Mouse (Mus musculus): Measurements from ENCODE around the gene Ugt1a7c. TPM values are rescaled to one million over a fixed set of nuclear protein-coding genes. Genes with fewer than 3 reads are reported as not detected.
"Not testable (repeated sequence)": the region's sequence is repeated elsewhere in the genome, so short reads cannot be mapped to it uniquely, and the experiment has no call there.

The Ugt1a7c gene
- polyA plus RNA-seq, 1 experiment from 2014 or later, result 2.3 TPM

GRCm38 (mm10) chr1:88218051-88218450 lies 123.2 kb downstream of the Ugt1a7c start:
- 70% methylated on average over 9 of the region's 9 CpGs for WGBS

DNA sequence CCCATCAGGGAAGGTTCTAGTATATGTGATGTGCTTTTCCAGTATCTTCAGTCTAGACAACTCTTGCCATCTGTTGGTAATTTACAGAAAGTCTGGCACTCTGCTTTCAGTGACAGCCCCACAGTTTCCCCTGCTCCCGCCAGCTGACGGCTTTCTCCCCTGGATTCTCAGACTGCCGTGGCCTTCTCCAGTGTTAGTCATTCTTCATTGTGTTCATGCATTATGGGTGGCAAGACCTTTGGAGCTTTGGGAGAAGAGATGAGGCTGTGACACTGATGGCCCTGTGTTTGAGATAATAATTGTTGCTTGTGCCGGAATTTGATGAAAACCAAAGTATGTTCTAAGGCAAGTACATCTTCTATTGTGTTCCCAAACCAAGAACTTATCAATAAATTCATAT lies 123.7 kb downstream of the Ugt1a7c start:
- H3K4me1 ChIP-seq, result no peaks in the 10 kb centered on the region
- H3K9me3 ChIP-seq, result peaks cover 31% of the 10 kb centered on the region
- no peak for ATAC-seq (ENCODE audit: borderline replicate concordance, extremely low read depth, low FRiP score, low TSS enrichment)
- no peak overlapping the region for H3K27ac ChIP-seq
- WGBS, result 48% methylated on average over 4 of the region's 4 CpGs
- H3K36me3 ChIP-seq, result no peaks in the 10 kb centered on the region
- H3K4me2 ChIP-seq, result no peak overlapping the region
- no peak overlapping the region for H3K4me3 ChIP-seq
- no peaks in the 10 kb centered on the region for H3K27me3 ChIP-seq
- H3K9ac ChIP-seq, result no peak overlapping the region

More at GRCm38 (mm10) chr1:88218051-88218450, 123.2 kb downstream of the Ugt1a7c start:
- Histone ChIP-seq H3K9ac (no peak overlapping the region), H3K27ac (no peak overlapping the region), H3K9me3 (peaks cover 36% of the 10 kb centered on the region), H3K36me3 (no peaks in the 10 kb centered on the region), H3K4me1 (no peaks in the 10 kb centered on the region), H3K4me3 (no peak overlapping the region), H3K4me2 (no peak overlapping the region), H3K27me3 (no peaks in the 10 kb centered on the region)
- ATAC-seq (ENCODE audit: borderline replicate concordance, extremely low read depth, low FRiP score, low TSS enrichment), result no peak

DNA sequence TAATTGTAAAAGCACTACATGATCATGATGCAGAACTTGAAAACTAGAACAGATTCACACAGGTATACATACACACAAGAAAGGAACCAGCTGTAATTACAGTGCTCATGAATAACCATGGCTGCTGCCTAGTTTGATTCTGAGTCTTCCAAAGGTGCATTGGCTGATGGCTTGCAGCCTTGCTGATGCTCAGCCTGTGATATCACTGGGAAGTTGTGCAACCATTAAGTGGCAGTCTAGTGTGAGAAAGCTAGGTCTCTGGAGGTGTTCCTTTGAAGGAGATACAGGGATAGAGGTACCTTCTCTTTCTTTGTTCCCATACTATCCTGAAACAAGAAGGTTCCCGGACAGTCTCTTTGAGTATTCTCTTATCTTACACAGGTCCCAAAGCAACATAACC lies 124.2 kb downstream of the Ugt1a7c start:
- Histone ChIP-seq H3K4me3 (no peak overlapping the region), H3K9ac (no peak overlapping the region), H3K4me1 (no peaks in the 10 kb centered on the region), H3K4me2 (no peak overlapping the region), H3K27me3 (no peaks in the 10 kb centered on the region), H3K36me3 (no peaks in the 10 kb centered on the region), H3K27ac (no peak overlapping the region), H3K9me3 (peaks cover 27% of the 10 kb centered on the region)
- 19% methylated on average over 1 of the region's 1 CpGs for WGBS
- ATAC-seq (ENCODE audit: borderline replicate concordance, extremely low read depth, low FRiP score, low TSS enrichment), result no peak

DNA sequence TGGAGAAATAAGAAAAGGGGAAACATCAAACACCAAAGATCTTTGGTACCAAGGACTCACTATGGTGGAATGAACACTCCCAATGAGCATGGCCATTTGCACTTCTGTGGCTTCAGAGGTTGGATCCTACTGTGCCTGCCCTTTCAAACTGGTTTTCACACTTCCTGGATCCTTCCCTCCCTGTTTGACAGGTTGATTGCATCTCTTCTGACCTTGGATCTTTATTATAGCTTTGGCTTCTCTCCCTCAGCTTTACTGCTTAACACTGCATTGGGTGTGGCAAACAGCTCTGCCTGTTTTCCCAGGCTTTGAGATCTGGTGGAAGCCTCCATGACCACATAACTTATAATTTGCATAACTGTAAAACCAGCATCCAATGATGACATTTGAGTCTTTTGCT lies 125.5 kb downstream of the Ugt1a7c start:
- H3K27me3 ChIP-seq, result no peaks in the 10 kb centered on the region

GRCm38 (mm10) chr1:88222216-88222615 lies 127.4 kb downstream of the Ugt1a7c start:
- ATAC-seq (ENCODE audit: borderline replicate concordance, extremely low read depth, low FRiP score, low TSS enrichment), result no peak
- 43% methylated on average over 2 of the region's 2 CpGs for WGBS

More for the DNA sequence above, 125.5 kb downstream of the Ugt1a7c start:
- no peaks in the 10 kb centered on the region for H3K36me3 ChIP-seq
- no peak overlapping the region for H3K27ac ChIP-seq
- H3K9ac ChIP-seq, result no peak overlapping the region
- no peak for ATAC-seq (ENCODE audit: borderline replicate concordance, extremely low read depth, low FRiP score, low TSS enrichment)
- peaks cover 17% of the 10 kb centered on the region for H3K9me3 ChIP-seq
- H3K4me1 ChIP-seq, result no peaks in the 10 kb centered on the region
- H3K4me3 ChIP-seq, result no peak overlapping the region
- no peak overlapping the region for H3K4me2 ChIP-seq

DNA sequence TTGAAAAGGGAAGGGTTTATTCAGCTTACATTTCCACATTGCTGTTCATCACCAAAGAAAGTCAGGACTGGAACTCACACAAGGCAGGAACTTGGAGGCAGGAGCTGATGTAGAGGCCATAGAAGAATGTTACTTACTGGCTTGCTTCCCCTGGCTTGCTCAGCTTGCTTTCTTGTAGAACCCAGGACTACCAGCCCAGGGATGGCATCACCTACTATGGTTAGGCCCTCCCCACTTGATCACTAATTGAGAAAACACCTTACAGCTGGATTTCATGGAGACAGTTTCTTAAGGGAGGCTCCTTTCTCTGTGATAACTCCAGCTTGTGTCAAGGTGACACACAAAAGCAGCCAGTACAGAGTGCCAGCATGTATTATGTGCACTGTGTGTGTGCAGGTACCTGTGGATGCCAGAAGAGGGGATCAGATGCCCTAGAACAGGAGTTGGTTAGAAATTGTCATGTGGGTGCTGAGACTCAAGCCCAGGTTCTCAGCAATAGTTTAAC lies 128.2 kb downstream of the Ugt1a7c start:
- H3K27ac ChIP-seq; H3K4me2 ChIP-seq; H3K4me3 ChIP-seq; H3K4me1 ChIP-seq; H3K9ac ChIP-seq; H3K36me3 ChIP-seq; H3K27me3 ChIP-seq; ATAC-seq (ENCODE audit: borderline replicate concordance, extremely low read depth, low FRiP score, low TSS enrichment): not testable (repeated sequence)
- H3K9me3 ChIP-seq, result peaks cover 21% of the 10 kb centered on the region; the same call in 1 of the 2 replicates

More at GRCm38 (mm10) chr1:88222216-88222615, 127.4 kb downstream of the Ugt1a7c start:
- Histone ChIP-seq H3K9me3 (peaks cover 20% of the 10 kb centered on the region; the same call in 1 of the 2 replicates), H3K36me3 (no peaks in the 10 kb centered on the region), H3K4me1 (no peaks in the 10 kb centered on the region), H3K4me3 (no peak overlapping the region), H3K27me3 (no peaks in the 10 kb centered on the region), H3K9ac (no peak overlapping the region), H3K4me2 (no peak overlapping the region), H3K27ac (no peak overlapping the region)

DNA sequence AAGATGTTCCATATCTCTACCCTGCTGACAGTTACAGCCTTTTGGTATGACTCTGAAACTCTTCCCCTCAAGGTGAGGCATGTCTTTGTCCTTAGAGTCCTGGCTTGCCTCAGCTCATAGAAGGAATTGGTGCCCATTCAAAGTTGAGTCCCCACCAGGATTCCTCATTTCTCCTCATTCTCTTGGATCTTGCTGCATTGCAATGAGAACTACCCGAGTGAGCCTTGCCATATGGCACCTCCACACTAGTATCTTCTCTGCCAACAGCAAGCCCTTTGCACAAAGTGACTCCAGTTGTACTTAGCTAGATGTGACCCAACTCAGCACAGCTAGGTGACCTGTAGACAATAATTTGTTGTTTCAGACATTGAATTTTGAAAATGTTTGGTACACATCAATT lies 128.7 kb downstream of the Ugt1a7c start:
- Histone ChIP-seq H3K27me3 (no peaks in the 10 kb centered on the region), H3K4me1 (no peaks in the 10 kb centered on the region), H3K36me3 (no peaks in the 10 kb centered on the region), H3K4me2 (no peak overlapping the region), H3K27ac (no peak overlapping the region), H3K4me3 (no peak overlapping the region), H3K9ac (no peak overlapping the region), H3K9me3 (peaks cover 21% of the 10 kb centered on the region; the same call in 1 of the 2 replicates)
- ATAC-seq (ENCODE audit: borderline replicate concordance, extremely low read depth, low FRiP score, low TSS enrichment), result no peak
- 39% methylated on average over 1 of the region's 1 CpGs for WGBS

- ATAC-seq (ENCODE audit: borderline replicate concordance, extremely low read depth, low FRiP score, low TSS enrichment), result no peak
- no peak overlapping the region for H3K4me3 ChIP-seq
- 61% methylated on average over 2 of the region's 2 CpGs for WGBS
- H3K9ac ChIP-seq, result no peak overlapping the region
- H3K4me2 ChIP-seq, result no peak overlapping the region
- no peaks in the 10 kb centered on the region for H3K36me3 ChIP-seq
- H3K27me3 ChIP-seq, result no peaks in the 10 kb centered on the region
- H3K9me3 ChIP-seq, result peaks cover 21% of the 10 kb centered on the region; the same call in 1 of the 2 replicates
- no peaks in the 10 kb centered on the region for H3K4me1 ChIP-seq
- no peak overlapping the region for H3K27ac ChIP-seq
These were observed 129.3 kb downstream of the Ugt1a7c start for GRCm38 (mm10) chr1:88224029-88224776.

- not testable (repeated sequence) for ATAC-seq (ENCODE audit: borderline replicate concordance, extremely low read depth, low FRiP score, low TSS enrichment); H3K36me3 ChIP-seq; H3K4me1 ChIP-seq; H3K4me2 ChIP-seq; H3K4me3 ChIP-seq; H3K27ac ChIP-seq; H3K27me3 ChIP-seq; H3K9ac ChIP-seq
- peaks cover 29% of the 10 kb centered on the region; the same call in 1 of the 2 replicates for H3K9me3 ChIP-seq
- WGBS, result 35% methylated on average over 2 of the region's 2 CpGs
These were observed 130.4 kb downstream of the Ugt1a7c start for GRCm38 (mm10) chr1:88225301-88225700.

DNA sequence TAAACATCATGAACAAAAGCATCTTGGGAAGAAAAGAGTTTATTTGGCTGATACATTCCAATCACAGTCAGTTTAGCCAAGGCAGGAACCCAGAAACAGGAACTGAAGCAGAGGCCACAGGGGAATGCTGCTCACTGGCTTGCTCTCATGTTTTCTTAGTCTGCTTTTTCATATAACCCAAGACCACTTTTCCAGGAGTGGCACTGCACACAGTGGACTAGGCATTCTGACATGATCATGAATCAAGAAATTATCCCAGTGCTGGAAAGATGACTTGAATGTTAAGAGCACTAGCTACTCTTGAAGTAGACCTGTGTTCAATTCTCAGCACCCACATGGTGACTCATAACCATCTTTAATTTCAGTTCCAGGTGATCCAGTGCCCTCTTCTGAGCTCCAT lies 130.9 kb downstream of the Ugt1a7c start:
- no peak for ATAC-seq (ENCODE audit: borderline replicate concordance, extremely low read depth, low FRiP score, low TSS enrichment)
- Histone ChIP-seq H3K4me2 (no peak overlapping the region), H3K36me3 (no peaks in the 10 kb centered on the region), H3K9ac (no peak overlapping the region), H3K4me3 (no peak overlapping the region), H3K4me1 (no peaks in the 10 kb centered on the region), H3K9me3 (peaks cover 29% of the 10 kb centered on the region; the same call in 1 of the 2 replicates), H3K27ac (no peak overlapping the region), H3K27me3 (no peaks in the 10 kb centered on the region)

DNA sequence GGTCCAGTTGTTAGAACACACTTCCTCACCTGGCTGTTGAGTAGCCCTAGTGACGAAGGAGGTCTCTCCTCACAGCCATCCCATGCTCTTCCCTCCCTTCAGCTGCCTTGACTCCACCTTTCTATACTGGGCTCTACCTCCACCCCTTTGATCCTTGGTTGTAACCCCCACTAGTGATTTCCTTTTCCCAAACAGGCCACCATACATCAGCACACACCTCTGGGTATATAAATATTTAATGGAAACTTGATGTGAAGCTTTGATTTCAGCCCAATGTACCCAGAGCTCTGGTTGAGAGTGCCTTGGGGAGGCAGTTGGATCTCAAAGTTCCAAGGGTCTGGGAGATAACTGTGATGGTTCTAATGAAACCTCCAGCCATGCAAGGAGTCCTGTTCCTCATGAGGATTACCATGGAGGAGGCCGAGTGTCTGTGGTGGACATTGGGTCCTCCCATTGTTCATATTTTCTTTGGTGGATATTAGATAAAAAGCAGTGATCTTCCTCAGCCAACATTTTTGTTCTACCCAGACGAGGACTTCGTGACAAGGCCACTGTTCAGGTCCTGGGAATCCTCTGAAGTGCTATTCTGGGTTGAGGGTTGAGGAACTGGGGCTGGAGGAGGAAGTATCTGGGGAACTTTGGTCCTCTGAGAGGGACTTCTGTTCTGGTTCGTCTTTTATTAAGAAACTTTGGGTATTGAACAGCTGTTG lies 132.0 kb downstream of the Ugt1a7c start, which contains the start of gene Mroh2a:
Gene Mroh2a, plus strand, starts transcription at position 317 of the 710 bp plus-strand sequence.
- no peaks in the 10 kb centered on the region for H3K4me1 ChIP-seq
- no peak within 1 kb of the TSS for H3K4me3 ChIP-seq
- H3K4me2 ChIP-seq, result no peak within 1 kb of the TSS
- no peaks in the 10 kb centered on the region for H3K27me3 ChIP-seq
- no peak for ATAC-seq (ENCODE audit: borderline replicate concordance, extremely low read depth, low FRiP score, low TSS enrichment)
- H3K9ac ChIP-seq, result no peak within 1 kb of the TSS
- H3K36me3 ChIP-seq, result no peaks in the 10 kb centered on the region
- 44% methylated on average over 5 of the region's 5 CpGs for WGBS
- H3K9me3 ChIP-seq, result peaks cover 29% of the 10 kb centered on the region; the same call in 1 of the 2 replicates
- no peak within 1 kb of the TSS for H3K27ac ChIP-seq

DNA sequence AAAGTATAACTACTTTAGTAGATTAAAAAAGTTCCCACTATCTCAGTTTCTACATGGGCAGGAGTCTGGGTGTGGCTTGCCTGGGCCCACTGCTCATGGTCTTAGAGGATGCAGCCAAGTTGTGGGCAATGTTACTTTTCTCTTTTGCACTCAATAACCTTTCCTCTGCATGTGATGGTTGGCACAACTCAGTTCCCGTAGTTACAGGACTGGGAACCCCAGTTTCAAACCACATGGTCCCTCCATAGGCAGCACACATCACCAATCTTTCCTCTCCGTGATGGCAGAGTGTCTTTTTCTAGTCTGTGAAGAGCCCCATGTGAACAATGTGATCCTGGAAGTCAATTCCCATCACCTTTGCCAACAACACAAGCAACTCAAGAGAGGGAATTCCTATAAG lies 132.6 kb downstream of the Ugt1a7c start:
- Histone ChIP-seq H3K4me3 (no peak overlapping the region), H3K27ac (no peak overlapping the region), H3K4me2 (no peak overlapping the region), H3K27me3 (no peaks in the 10 kb centered on the region), H3K9ac (no peak overlapping the region), H3K9me3 (peaks cover 29% of the 10 kb centered on the region; the same call in 1 of the 2 replicates), H3K36me3 (no peaks in the 10 kb centered on the region), H3K4me1 (no peaks in the 10 kb centered on the region)
- no peak for ATAC-seq (ENCODE audit: borderline replicate concordance, extremely low read depth, low FRiP score, low TSS enrichment)
- WGBS, result 50% methylated on average over 2 of the region's 2 CpGs

Data from lung, embryonic 15.5 days (tissue).